Mouse (Mus musculus) forebrain, embryonic 10.5 days (tissue): Measurements from ENCODE around the gene Timp1. TPM values are rescaled to one million over a fixed set of nuclear protein-coding genes. Genes with fewer than 3 reads are reported as not detected.

Source experiments
- DNase-seq: peaks from one replicate; pipeline ENCODE4 v3.0.0-alpha.2; 2017; ENCODE audit warnings: low spot score; ENCODE audit errors: extremely low spot score
- H3K27ac ChIP-seq: fragments of 300-500 bp; sonication (generic); 2 replicates; pipeline ENCODE4 v1.5.1; 2016; ENCODE audit warnings: mild to moderate bottlenecking
- H3K27me3 ChIP-seq: fragments of 300-500 bp; sonication (generic); 2 replicates; pipeline ENCODE4 v1.6.1; 2016; ENCODE audit warnings: mild to moderate bottlenecking; ENCODE audit not compliant: poor library complexity, severe bottlenecking
- H3K36me3 ChIP-seq: fragments of 300-500 bp; sonication (generic); replicated peaks from 2 replicates; pipeline ENCODE4 v1.6.1; 2016; ENCODE audit warnings: mild to moderate bottlenecking, moderate library complexity
- H3K4me1 ChIP-seq: fragments of 300-500 bp; sonication (generic); 2 replicates; pipeline ENCODE4 v1.6.1; 2016
- H3K4me3 ChIP-seq: fragments of 300-500 bp; sonication (generic); 2 replicates; pipeline ENCODE4 v1.5.1; 2016; ENCODE audit warnings: mild to moderate bottlenecking, moderate library complexity
- H3K9me3 ChIP-seq: fragments of 300-500 bp; sonication (generic); 2 replicates; pipeline ENCODE4 v1.6.1; 2016; ENCODE audit warnings: mild to moderate bottlenecking, moderate library complexity
- WGBS: fragments of 180-500 bp; shearing (Covaris S2); methylation state at CpG from one replicate; pipeline ENCODE4 v1.1.7; 2016; 5-methylcytosine and 5-hydroxymethylcytosine counted together
- polyA plus RNA-seq: library from polyadenylated mRNA; unstranded; fragments of >200 nt; fragmentation: Nextera tagmentation; extraction: Ambion mirVana; gene quantifications from 2 replicates; pipeline ENCODE4 v1.2.1, GENCODE M21; 2016

Timp1 gene
- 7.4 and 7.9 TPM in 2 replicates for polyA plus RNA-seq

DNA sequence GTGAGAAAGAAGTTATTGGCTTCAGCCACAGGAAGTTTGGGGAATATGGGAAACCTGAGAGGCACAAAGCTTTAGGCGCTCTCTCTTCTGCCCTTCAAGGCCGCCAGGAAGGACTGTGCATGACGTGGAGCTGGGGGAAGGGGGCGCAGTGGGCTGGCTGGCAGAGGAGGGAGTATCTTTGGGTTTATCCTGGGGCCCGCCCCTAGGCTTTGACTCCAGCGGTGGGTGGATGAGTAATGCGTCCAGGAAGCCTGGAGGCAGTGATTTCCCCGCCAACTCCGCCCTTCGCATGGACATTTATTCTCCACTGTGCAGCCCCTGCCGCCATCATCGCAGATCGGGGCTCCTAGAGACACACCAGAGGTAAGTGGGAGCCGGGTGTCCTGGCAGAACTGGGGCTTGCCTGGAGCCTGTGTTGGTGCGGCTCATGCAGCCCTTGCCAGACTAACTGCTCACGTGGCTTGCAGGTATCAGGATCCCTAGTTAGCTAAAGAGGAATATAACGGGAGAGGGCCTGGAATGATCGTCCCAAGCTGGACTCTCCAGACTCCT, at the start of gene Timp1:
Timp1 (plus strand) TSS at position 205 of the 552 bp plus-strand sequence.
- no peak within 1 kb of the TSS for H3K27ac ChIP-seq
- WGBS: 22% methylated on average over 18 of the region's 18 CpGs

GRCm38 (mm10) chrX:20828934-20829333, 41.0 kb upstream of the Timp1 start:
- no peak for DNase-seq
- Histone ChIP-seq H3K4me3 (no peak overlapping the region), H3K27me3 (no peaks in the 10 kb centered on the region), H3K36me3 (no peaks in the 10 kb centered on the region; the same call in 1 of the 2 replicates), H3K9me3 (no peaks in the 10 kb centered on the region), H3K4me1 (no peaks in the 10 kb centered on the region), H3K27ac (no peak overlapping the region)
- 47% methylated on average over 5 of the region's 5 CpGs for WGBS

More for the DNA sequence above, at the start of gene Timp1:
- H3K4me3 ChIP-seq: peak within 1 kb of the TSS; percentile 39
- peak; percentile 37 for DNase-seq
- no peaks in the 10 kb centered on the region for H3K27me3 ChIP-seq
- H3K4me1 ChIP-seq: peaks cover 15% of the 10 kb centered on the region
- H3K36me3 ChIP-seq: no peaks in the 10 kb centered on the region
- H3K9me3 ChIP-seq: no peaks in the 10 kb centered on the region

- Histone ChIP-seq H3K27me3 (no peaks in the 10 kb centered on the region), H3K27ac (no peak overlapping the region), H3K9me3 (no peaks in the 10 kb centered on the region), H3K4me3 (no peak overlapping the region), H3K36me3 (peaks cover 25% of the 10 kb centered on the region), H3K4me1 (peaks cover 8% of the 10 kb centered on the region)
- WGBS: 88% methylated on average over 3 of the region's 3 CpGs
- DNase-seq: no peak
Observed at GRCm38 (mm10) chrX:20847232-20847631, 22.7 kb upstream of the Timp1 start.

DNA sequence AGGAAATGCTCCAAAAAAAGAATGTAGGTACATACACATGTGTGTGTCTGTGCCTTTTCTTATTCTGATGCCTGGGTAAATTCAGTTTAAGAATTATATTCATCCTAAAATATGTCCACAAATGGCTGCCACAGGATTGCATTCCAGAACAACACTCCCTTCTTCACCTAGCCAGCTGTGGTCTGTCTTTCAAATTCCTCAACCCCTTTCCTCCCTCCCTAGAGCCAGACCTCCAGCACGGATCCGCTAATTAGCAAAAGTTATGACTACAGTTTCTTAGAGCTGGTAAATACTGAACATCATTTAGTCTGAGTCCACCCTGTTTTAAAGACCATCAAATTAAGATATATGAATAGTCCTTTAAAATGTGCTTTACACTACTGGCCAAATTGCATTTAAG, 22.1 kb upstream of the Timp1 start:
- Histone ChIP-seq H3K27ac (0 out of 2 replicates have a peak overlapping the region, but pooled peaks have one; percentile 67), H3K27me3 (no peaks in the 10 kb centered on the region), H3K36me3 (peaks cover 25% of the 10 kb centered on the region), H3K9me3 (no peaks in the 10 kb centered on the region), H3K4me3 (peak overlapping the region; percentile 68), H3K4me1 (peaks cover 8% of the 10 kb centered on the region)
- no peak for DNase-seq
- WGBS: 16% methylated on average over 2 of the region's 2 CpGs

DNA sequence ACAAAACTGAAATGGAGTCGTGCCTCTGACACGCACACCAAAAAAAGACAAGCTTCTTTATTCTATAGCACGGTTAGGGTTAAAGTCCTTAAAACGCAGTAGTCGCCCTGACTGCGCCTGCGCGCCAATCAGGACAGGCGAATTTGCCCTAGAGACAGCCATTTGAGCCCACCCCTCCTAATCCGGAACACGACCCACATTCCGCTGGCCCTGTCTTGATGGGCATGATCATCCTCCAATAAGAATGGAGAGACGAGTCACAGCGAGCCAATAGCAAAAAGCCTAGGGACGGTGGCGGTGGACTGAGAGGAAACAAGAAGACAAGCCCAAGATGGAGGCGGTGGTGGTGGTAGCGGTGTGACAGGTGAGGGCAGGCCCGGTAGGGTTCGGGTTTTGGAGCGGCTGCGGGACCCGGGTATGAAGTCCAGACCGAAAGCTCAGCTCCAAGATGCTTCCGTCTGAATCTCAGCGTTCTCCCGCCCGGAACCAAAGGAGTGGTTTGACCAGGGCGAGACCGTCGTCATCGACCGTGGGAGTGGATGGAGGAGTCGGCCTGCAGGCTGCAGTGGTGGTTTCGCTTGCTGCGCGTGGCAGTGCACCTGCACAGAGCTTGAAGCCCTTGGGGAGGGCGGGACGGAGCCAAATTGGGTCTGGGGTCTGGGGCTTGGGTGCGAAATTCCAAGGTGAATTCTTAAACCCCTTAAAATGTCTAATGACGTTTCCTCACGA, 21.5 kb upstream of the Timp1 start:
- peak; percentile 86 for DNase-seq
- H3K36me3 ChIP-seq: peaks cover 31% of the 10 kb centered on the region
- H3K27me3 ChIP-seq: no peaks in the 10 kb centered on the region
- no peaks in the 10 kb centered on the region for H3K9me3 ChIP-seq
- peak overlapping the region; percentile 68 for H3K4me3 ChIP-seq
- peaks cover 8% of the 10 kb centered on the region for H3K4me1 ChIP-seq
- H3K27ac ChIP-seq: peak overlapping the region; percentile 87
- 16% methylated on average over 42 of the region's 42 CpGs for WGBS

DNA sequence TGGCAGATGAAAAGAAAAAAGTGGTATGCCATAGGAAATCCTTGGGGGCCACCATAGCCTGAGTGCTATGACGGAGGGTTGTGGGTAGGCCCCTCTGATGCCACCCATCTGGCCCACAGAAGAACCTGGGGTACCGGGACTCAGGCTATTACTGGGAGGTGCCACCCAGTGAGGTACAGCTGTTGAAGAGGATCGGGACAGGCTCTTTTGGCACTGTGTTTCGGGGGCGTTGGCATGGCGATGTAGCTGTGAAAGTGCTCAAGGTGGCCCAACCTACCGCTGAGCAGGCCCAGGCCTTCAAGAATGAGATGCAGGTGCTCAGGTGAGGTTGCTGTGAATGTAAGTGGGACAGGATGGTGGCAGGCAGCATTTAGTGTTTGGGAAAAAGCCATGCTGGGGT, 16.2 kb upstream of the Timp1 start:
- 95% methylated on average over 7 of the region's 7 CpGs for WGBS
- peaks cover 78% of the 10 kb centered on the region for H3K36me3 ChIP-seq

DNA sequence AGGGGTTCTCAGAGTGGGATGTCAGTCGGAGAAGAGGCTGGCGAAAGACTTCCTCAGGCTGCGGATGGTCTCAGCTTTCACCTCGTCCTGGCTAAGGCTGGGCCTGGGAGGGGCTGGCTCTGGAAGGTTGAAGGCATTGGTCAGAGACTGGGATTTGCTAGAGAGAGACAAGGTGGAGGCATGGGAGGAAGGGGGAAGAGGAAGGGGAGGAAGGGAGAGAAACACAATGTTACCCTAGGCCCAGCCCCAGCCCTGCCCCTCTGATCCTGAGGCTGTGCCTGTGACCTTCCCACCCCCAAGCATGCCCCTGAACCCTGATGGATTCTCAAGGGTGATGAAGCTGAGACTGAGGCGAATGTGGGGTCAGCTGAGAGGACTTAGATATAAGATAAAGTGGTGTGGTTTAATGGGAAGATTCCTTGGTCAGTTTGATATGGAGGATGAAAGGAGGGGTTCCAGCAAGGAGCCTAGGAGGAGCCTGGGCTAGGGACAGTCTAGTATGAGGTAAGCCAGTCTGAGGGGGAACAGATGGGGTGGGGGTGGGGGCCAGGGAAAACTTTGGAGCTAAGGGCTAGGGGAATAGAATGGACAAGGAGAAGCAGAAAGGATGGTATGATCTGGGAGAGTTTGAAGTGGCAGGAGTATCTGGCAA, 8.4 kb upstream of the Timp1 start:
- Histone ChIP-seq H3K4me3 (no peak overlapping the region), H3K9me3 (peaks cover 6% of the 10 kb centered on the region; the same call in 1 of the 2 replicates), H3K4me1 (peaks cover 9% of the 10 kb centered on the region), H3K36me3 (peaks cover 28% of the 10 kb centered on the region), H3K27ac (no peak overlapping the region), H3K27me3 (no peaks in the 10 kb centered on the region)
- DNase-seq: no peak
- WGBS: 51% methylated on average over 5 of the region's 5 CpGs

More for the DNA sequence above, 16.2 kb upstream of the Timp1 start:
- Histone ChIP-seq H3K9me3 (no peaks in the 10 kb centered on the region; the same call in 1 of the 2 replicates), H3K4me3 (no peak overlapping the region), H3K27me3 (no peaks in the 10 kb centered on the region), H3K27ac (no peak overlapping the region), H3K4me1 (peaks cover 6% of the 10 kb centered on the region)
- no peak for DNase-seq

DNA sequence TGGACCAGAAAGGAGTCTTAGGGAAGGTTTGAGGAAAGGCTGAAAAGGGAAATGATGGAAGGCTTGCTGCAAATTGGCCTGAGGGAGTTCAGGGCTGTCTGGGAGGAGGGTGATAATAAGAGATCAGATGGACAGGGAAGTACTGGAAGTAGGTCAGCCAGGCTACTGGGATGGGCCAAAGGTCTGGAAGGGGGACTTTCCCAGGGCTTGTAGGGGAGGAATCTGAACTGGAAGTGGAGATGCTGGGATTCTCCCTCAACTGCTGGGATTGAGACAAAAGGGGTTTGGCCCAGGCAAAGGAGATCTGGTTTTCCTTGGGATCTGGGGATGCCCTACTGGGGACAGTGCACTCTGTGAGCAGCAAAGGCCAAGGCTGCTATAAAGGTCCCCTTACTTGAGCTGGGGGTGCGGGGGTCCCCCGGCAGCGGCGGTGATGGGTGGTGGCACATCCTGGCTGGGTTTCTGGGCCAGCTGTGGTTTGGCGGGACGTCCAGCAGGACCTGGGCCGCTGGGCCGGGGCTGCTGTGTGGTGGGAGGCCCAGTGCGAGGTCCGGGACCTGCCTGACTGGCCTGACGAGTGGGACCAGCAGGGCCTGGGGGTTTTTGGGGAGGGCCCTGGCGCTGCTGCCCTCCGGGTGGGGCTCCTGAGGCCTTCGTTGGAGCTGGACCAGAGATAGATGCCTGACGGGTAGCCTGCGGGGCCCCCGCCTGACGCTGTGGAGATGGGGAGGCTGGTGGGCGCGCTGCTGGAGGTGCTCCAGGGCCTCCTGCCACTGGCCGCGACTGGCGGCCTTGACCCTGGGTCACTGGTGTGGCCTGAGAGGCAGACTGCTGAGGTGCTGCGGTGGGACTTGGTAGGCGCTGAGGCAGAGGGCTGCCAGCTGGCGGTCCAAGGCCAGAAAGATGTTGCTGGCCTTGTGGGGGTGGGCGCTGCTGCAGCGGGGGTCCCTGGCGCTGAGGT, 7.6 kb upstream of the Timp1 start:
- Histone ChIP-seq H3K4me3 (no peak overlapping the region), H3K4me1 (peaks cover 9% of the 10 kb centered on the region), H3K27me3 (no peaks in the 10 kb centered on the region), H3K27ac (peak overlapping the region; percentile 65), H3K9me3 (peaks cover 6% of the 10 kb centered on the region; the same call in 1 of the 2 replicates), H3K36me3 (peaks cover 21% of the 10 kb centered on the region)
- WGBS: 45% methylated on average over 29 of the region's 29 CpGs
- DNase-seq: no peak

- Histone ChIP-seq H3K9me3 (peaks cover 6% of the 10 kb centered on the region; the same call in 1 of the 2 replicates), H3K4me1 (peaks cover 9% of the 10 kb centered on the region), H3K27ac (no peak overlapping the region), H3K27me3 (no peaks in the 10 kb centered on the region), H3K4me3 (no peak overlapping the region), H3K36me3 (peaks cover 11% of the 10 kb centered on the region)
- DNase-seq: no peak
- WGBS: 90% methylated on average over 9 of the region's 9 CpGs
Observed at GRCm38 (mm10) chrX:20863161-20864101, 6.5 kb upstream of the Timp1 start.

- Histone ChIP-seq H3K36me3 (no peaks in the 10 kb centered on the region), H3K27me3 (no peaks in the 10 kb centered on the region), H3K4me3 (no peak overlapping the region), H3K4me1 (peaks cover 9% of the 10 kb centered on the region), H3K9me3 (0 out of 2 replicates have a peak, but pooled peaks cover under 1% of the 10 kb centered on the region), H3K27ac (no peak overlapping the region)
- DNase-seq: no peak
- WGBS: 66% methylated on average over 4 of the region's 4 CpGs
Observed at GRCm38 (mm10) chrX:20868091-20868490, 1.9 kb upstream of the Timp1 start.

DNA sequence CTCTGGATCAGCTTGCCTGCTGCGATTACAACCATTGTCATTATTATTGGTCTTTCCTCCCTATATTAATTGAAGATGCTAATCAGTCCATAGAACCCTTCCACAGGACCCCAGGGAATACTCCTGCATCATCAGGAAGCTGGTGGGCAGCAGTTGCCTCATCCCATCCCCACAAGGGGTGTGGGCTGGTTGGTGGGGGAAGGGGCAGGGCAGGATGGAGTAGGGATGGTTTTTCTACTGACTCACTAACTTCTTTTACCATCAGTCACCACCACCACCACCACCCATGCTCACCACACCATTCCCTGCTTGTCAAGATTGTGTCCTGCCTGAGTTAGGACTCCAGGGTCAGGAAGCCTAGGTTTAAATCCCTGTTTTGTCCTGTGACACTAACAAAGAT, 763 bp upstream of the Timp1 start:
- Histone ChIP-seq H3K36me3 (no peaks in the 10 kb centered on the region), H3K4me1 (peaks cover 15% of the 10 kb centered on the region), H3K9me3 (no peaks in the 10 kb centered on the region), H3K27me3 (no peaks in the 10 kb centered on the region), H3K4me3 (no peak overlapping the region), H3K27ac (no peak overlapping the region)
- no peak for DNase-seq
- WGBS: 96% methylated on average over 1 of the region's 1 CpGs
